Mouse (Mus musculus) regulatory T cell (primary cell): Measurements from ENCODE around the gene Btbd18.

ENCODE experiments used
- in situ Hi-C: fragments of 300-600 bp; cut with MboI, MseI; formaldehyde crosslinking; loops from one replicate; pipeline ENCODE4 v1.15.1; 2025; ENCODE audit warnings: high pct_unique_total_duplicates

Gene Btbd18

GRCm38 (mm10) chr2:84658806-84659205 is at the start of gene Btbd18:
TSS of gene Btbd18 (plus strand) at chr2:84659079.
- in situ Hi-C loops = loop anchor here (25.0 kb wide), 1 partner anchor 1022 kb away; the partner anchor contains the start of gene Zc3h15

DNA sequence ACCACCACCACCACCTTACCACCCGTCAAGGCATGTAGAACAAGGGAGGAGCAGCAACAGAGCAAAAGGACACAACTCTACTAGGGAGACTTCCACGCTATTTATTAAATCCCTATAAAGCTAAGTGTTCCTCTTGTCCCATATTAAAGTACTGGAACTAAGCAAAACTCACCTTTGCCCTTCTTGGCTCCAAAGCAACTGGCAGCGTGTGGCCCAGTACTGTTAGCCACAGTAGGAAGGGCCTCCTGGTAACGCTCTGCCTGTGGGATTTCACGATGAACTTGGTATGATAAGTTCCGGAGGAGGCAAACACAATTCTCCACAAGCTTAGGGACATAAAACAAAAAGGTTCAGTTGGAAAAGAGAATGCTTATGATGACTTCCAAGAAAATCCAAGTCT is 46.1 kb upstream of the Btbd18 start:
- in situ Hi-C loops = no loop called here

DNA sequence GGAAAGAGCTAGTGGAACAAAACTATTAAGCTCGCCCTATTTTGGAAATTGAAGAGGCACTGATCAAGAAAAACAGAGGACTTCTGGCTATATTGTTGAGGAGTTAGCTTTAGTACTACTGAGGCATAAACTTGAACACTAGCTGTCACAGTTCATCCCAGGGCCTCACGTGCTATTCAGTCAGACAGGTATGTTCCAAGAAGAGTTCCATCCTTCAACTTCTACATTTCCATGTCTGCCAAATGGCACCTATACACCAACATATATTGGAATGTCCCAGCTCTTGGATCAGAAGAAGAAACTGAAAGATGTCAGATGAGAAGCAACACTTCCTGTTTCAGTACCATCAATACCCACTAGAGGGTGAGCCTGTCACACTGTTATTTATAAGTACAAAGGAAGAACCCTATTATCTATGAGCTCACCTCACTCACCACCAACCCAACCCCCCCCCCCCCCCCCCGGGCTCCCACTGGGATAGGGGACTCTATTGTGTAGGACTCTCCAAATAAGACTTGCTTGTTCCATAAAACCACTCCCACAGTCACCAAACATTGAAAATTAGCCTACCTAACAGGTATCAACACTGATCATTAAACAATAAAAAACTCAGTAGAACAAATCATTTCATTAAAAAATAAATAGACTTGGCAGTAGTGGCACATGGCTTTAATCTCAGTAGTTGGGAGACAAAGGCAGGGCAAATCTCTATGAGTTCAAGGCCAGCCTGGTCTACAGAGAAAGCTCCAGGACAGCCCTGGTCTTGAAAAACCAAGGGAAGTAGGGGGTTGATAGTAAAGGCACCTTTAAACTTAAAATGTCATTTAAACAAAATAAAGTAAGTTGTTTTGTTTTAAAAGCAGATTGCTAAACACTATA is 41.0 kb upstream of the Btbd18 start:
- in situ Hi-C loops = loop anchor here (5.0 kb wide), 1 partner anchor 49 kb away; no protein-coding TSS in a partner anchor

- in situ Hi-C loops = loop anchor here (5.0 kb wide), 1 partner anchor 48 kb away; no protein-coding TSS in a partner anchor
Measured at GRCm38 (mm10) chr2:84618914-84619313, 40.0 kb upstream of the Btbd18 start.

GRCm38 (mm10) chr2:84619646-84620340 is 39.1 kb upstream of the Btbd18 start:
- in situ Hi-C loops = loop anchor here (5.0 kb wide), 1 partner anchor 48 kb away; no protein-coding TSS in a partner anchor

DNA sequence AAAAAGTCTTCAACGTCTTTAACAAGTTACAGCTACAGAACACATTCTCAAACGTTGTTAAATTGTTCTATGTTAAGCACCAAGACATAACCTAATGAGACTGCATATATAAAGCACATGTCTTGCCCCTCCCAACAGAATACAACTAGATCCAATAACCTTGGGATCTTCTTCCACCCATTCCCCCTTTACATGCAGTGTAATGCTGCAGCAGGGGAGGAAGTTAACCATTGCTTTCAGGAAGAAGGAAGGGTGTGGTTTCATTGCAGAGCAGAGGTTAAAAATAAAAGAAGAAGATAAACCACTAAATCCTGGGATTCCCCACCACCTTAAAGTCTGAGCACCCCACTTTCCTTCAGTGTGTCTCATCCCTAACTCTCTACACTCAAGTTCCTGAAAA is 36.2 kb upstream of the Btbd18 start:
- in situ Hi-C loops = no loop called here

GRCm38 (mm10) chr2:84623428-84624119 is 35.3 kb upstream of the Btbd18 start:
- in situ Hi-C loops = no loop called here

GRCm38 (mm10) chr2:84624201-84624600 is 34.7 kb upstream of the Btbd18 start:
- in situ Hi-C loops = no loop called here

DNA sequence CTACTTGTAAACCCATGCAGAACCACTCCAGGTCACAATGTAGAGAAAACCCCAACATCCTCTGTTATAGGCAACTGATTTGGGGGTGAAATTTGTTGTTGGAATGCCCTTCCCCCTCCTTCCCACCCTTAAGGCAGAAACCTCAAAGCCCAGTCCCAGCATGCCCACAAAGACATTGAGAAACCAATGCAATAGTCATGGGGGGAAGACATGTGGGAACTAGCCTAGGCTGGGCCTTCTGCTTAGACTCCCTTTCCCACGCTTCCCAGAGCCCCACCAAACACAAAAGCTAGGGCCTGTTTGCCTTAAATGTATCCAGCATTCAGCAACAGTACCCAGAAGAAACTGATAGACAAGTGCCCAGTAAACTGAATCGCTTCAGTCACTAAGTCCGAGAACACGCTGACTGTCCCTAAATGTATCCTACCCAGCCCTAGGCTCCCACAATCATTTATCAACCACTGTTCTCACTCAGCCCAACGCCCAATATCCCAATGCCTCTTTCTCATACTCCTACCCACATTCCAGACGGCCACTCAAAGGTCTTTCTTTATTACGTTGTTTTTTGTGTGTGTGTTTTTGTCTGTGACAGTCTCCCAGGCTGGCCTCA is 32.4 kb upstream of the Btbd18 start:
- in situ Hi-C loops = loop anchor here (5.0 kb wide), 1 partner anchor 69 kb away; no protein-coding TSS in a partner anchor

DNA sequence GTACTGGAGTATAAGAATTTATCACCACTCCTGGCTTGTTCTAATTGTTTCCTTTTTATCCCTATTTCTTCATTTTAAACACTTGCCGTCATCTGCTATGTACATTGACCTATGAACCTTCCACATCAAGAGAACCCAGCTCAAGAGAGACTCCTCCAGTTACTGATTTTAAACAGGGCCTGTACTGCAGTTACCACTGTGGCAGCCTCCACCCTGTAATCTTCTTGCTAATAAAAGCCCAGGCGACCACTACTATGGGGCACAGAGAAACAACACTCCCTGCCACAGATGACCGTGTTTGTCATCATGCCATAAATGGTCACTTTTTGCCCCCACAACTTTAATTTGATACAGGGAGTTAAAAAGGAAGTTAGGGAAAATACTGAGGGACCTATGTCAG is 31.8 kb upstream of the Btbd18 start:
- in situ Hi-C loops = loop anchor here (5.0 kb wide), 1 partner anchor 70 kb away; no protein-coding TSS in a partner anchor

DNA sequence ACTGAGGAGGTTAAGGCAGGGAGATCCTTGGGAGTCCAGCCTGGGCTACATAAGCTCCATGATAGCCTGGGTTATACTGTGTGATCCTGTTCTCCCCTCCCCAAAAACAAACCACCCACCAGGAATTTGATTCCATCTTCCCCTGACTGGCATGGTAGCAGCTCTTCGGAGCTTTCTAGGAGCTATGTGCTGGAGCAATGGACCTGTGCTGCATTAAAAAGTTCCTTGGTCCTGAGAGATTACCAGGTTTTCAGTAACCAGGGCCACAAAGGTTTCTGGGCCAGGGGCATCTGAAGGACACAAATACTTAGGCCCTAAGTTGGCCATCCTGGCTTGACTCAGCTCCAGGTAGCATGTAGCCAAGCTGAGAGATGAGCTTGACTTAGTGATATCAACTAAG is 26.9 kb upstream of the Btbd18 start:
- in situ Hi-C loops = no loop called here

GRCm38 (mm10) chr2:84632999-84633398 is 25.9 kb upstream of the Btbd18 start:
- in situ Hi-C loops = no loop called here

DNA sequence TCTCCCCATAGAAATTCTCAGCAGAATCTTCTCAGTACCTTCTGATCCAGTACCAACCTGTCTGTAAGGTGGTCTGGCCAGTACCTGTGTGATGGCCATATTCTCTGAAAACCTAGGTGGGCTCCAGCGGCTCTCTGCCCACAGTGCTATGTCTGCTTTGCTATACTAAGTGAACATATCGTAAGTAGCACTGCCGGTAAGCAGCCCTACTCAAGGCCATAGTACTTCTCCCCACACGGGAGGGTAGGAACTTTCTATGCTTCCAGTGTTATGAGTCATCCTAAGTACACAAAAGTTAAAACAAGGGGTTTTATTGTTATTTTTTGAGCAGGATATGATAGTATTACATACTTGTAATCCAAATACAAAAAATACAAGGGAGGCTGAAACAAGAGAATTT is 24.9 kb upstream of the Btbd18 start:
- in situ Hi-C loops = no loop called here

GRCm38 (mm10) chr2:84634934-84635482 is 23.9 kb upstream of the Btbd18 start:
- in situ Hi-C loops = no loop called here

GRCm38 (mm10) chr2:84635611-84636010 is 23.3 kb upstream of the Btbd18 start:
- in situ Hi-C loops = no loop called here

DNA sequence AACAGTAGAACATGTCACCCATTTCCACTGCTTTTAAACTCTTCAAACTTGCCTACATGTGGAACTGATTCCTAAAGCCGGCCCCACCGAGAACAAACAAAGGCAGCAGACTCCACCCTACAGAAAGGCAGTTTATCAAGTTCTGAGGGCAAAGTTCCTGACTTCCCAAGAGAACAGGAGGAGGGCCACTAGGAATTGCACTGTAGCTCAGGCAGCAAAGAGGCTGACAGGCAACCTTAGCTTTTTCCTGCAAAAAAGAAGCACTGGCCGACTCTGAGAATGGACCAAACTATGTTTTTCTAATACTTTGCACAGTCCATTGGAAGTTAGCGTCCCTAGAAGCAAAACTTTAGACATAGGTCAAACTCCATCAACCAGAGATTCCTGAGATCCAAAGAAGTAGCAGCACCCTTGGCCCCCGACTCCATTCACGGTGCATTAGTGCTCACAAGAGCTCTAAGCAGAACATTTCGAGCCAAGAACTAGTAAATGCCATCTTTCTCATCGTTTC is 22.6 kb upstream of the Btbd18 start:
- in situ Hi-C loops = no loop called here

GRCm38 (mm10) chr2:84637452-84638165 is 21.3 kb upstream of the Btbd18 start:
- in situ Hi-C loops = no loop called here

DNA sequence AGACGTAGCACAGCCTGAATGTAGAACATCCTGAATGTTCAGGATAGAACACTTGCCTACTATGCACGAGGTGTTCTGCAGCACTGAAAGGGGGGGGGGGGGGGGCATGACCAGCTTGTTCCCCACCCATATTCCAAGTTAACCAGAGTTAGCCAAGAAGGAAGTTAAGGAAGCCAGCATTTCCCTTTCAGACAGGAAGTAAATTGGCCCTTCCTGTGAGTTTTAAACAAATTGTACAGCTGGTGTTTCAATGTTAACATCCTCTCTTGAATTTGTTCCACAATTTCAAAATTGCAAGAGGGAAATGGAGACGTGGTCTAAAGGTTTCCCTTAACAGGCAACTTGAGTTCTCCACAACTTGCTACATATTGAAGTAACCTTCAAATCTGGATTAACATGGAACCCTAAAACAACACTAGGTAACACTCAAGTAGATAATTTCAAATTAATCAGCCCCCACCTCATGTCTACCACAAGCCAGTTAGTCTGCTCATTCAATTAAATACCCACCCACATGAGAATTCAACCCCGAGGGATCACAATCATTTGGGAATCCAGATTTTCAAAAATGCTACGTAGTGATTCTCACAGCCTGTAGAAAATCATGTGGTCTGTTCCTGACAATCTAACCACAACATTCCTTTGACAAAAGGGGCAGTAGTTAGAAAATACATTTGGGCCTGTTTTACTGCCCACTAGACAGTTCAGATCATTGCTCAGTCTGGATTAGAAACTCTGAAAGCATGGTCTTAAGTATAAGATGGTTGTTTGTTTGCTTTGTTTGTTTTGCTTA is 20.3 kb upstream of the Btbd18 start:
- in situ Hi-C loops = no loop called here

DNA sequence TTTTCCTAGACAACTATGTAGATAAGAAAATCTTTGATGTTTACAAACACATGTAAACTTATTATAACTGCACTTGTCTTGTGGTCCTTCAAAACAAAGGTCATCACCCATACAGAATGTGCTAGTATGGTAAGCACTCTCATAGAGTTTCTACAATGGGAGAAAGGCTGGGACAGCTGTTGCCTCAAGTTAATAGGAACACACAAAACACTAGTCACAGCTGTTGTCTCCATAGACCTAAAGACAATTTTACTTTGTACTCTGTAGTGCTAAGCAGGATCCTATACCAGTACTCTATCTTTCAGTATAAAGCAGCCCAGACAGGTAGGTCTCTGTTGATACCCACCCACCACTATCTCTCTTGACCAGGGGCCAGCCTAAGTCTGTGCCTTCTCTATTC is 18.0 kb upstream of the Btbd18 start:
- in situ Hi-C loops = no loop called here
